Mouse (Mus musculus): ENCODE measurements around the gene Klhl29. TPM values are rescaled to one million over a fixed set of nuclear protein-coding genes. Genes with fewer than 3 reads are reported as not detected.
A peak's percentile ranks its signal among the peaks of the same experiment; 100 is the strongest.

The Klhl29 gene
- total RNA-seq, 2 experiments from 2014 or later, result 38.9 to 40.9 TPM

- no peak for TF ChIP-seq CTCF (conservative IDR thresholded peaks at IDR 0.05)
- no peak overlapping the region for H3K4me3 ChIP-seq
- no peak for DNase-seq (ENCODE audit: low spot score in 2 of 2)
- H3K27ac ChIP-seq, result no peak overlapping the region
These were observed 6.2 kb upstream of the Klhl29 start for GRCm38 (mm10) chr12:5381694-5382093.

GRCm38 (mm10) chr12:5374684-5375615, 532 bp downstream of the Klhl29 start:
- peak; percentile 34 for TF ChIP-seq CTCF (conservative IDR thresholded peaks at IDR 0.05)
- DNase-seq (ENCODE audit: low spot score in 2 of 2), result peak; percentile 37 to 56
- Histone ChIP-seq H3K27ac (peak overlapping the region; percentile 98), H3K4me3 (peak overlapping the region; percentile 67)

GRCm38 (mm10) chr12:5374196-5374683, 1.2 kb downstream of the Klhl29 start:
- TF ChIP-seq CTCF (conservative IDR thresholded peaks at IDR 0.05), result no peak
- DNase-seq (ENCODE audit: low spot score in 2 of 2), result peak in 1 of 2 experiments; percentile 39

GRCm38 (mm10) chr12:5373641-5374195, 1.8 kb downstream of the Klhl29 start:
- Histone ChIP-seq H3K4me3 (peak overlapping the region; percentile 67), H3K27ac (peak overlapping the region; percentile 98)
- TF ChIP-seq CTCF (conservative IDR thresholded peaks at IDR 0.05), result no peak
- peak in 1 of 2 experiments; percentile 46 for DNase-seq (ENCODE audit: low spot score in 2 of 2)

More at GRCm38 (mm10) chr12:5374196-5374683, 1.2 kb downstream of the Klhl29 start:
- Histone ChIP-seq H3K4me3 (peak overlapping the region; percentile 67), H3K27ac (peak overlapping the region; percentile 98)

- Histone ChIP-seq H3K4me3 (no peak overlapping the region), H3K27ac (no peak overlapping the region)
- no peak for TF ChIP-seq CTCF (conservative IDR thresholded peaks at IDR 0.05)
- no peak for DNase-seq (ENCODE audit: low spot score in 2 of 2)
These were observed 6.1 kb downstream of the Klhl29 start for GRCm38 (mm10) chr12:5369396-5369795.

GRCm38 (mm10) chr12:5364836-5365235, 10.6 kb downstream of the Klhl29 start:
- no peak for TF ChIP-seq CTCF (conservative IDR thresholded peaks at IDR 0.05)
- peak overlapping the region; percentile 68 for H3K27ac ChIP-seq

GRCm38 (mm10) chr12:5363961-5364634, 11.4 kb downstream of the Klhl29 start:
- DNase-seq (ENCODE audit: low spot score in 2 of 2), result no peak
- peak overlapping the region; percentile 68 for H3K27ac ChIP-seq
- no peak for TF ChIP-seq CTCF (conservative IDR thresholded peaks at IDR 0.05)
- no peak overlapping the region for H3K4me3 ChIP-seq

More at GRCm38 (mm10) chr12:5364836-5365235, 10.6 kb downstream of the Klhl29 start:
- H3K4me3 ChIP-seq, result no peak overlapping the region
- peak in 1 of 2 experiments; percentile 3 for DNase-seq (ENCODE audit: low spot score in 2 of 2)

- Histone ChIP-seq H3K27ac (peak overlapping the region; percentile 11; the same call in 1 of the 2 replicates), H3K4me3 (no peak overlapping the region)
- TF ChIP-seq CTCF (conservative IDR thresholded peaks at IDR 0.05), result no peak
- DNase-seq (ENCODE audit: low spot score in 2 of 2), result peak in 1 of 2 experiments; percentile 39
These were observed 16.4 kb downstream of the Klhl29 start for GRCm38 (mm10) chr12:5359065-5359464.

GRCm38 (mm10) chr12:5358497-5358896, 17.0 kb downstream of the Klhl29 start:
- no peak for DNase-seq (ENCODE audit: low spot score in 2 of 2)
- Histone ChIP-seq H3K27ac (peak overlapping the region; percentile 11; the same call in 1 of the 2 replicates), H3K4me3 (no peak overlapping the region)
- peak; percentile 58 for TF ChIP-seq CTCF (conservative IDR thresholded peaks at IDR 0.05)

GRCm38 (mm10) chr12:5353416-5353815, 22.1 kb downstream of the Klhl29 start:
- H3K4me3 ChIP-seq, result no peak overlapping the region
- H3K27ac ChIP-seq, result peak overlapping the region; percentile 12; the same call in 1 of the 2 replicates
- peak in 1 of 2 experiments; percentile 32 for DNase-seq (ENCODE audit: low spot score in 2 of 2)
- TF ChIP-seq CTCF (conservative IDR thresholded peaks at IDR 0.05), result no peak

- TF ChIP-seq CTCF (conservative IDR thresholded peaks at IDR 0.05), result no peak
- Histone ChIP-seq H3K27ac (peak overlapping the region; percentile 12; the same call in 1 of the 2 replicates), H3K4me3 (no peak overlapping the region)
- DNase-seq (ENCODE audit: low spot score in 2 of 2), result no peak
These were observed 22.7 kb downstream of the Klhl29 start for GRCm38 (mm10) chr12:5352771-5353170.

GRCm38 (mm10) chr12:5350491-5351285, 24.8 kb downstream of the Klhl29 start:
- Histone ChIP-seq H3K27ac (peak overlapping the region; percentile 32; the same call in 1 of the 2 replicates), H3K4me3 (no peak overlapping the region)
- DNase-seq (ENCODE audit: low spot score in 2 of 2), result no peak
- no peak for TF ChIP-seq CTCF (conservative IDR thresholded peaks at IDR 0.05)

All from layer of hippocampus, adult 2 months (tissue).